ENCODE assay signal across 30 mouse cellular contexts in the genomic region with DNA sequence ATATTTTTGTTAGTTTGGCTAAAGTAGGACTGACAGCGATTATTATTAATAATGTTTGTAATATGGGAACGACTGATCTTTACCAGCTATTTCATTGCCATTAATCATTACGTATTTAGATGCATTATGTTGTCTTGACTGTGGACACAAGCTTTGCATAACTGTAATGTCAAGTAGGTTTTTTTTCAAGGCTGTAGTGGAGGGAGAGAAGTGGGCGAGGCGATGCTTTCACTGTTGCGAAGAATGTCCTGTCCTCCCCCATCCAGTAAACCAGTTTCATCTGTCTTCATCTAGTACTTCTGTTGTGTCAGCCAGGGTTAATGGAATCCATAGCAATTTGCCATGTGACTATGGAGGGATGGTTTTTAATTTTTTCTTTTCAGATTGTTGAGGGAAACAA. TPM values are rescaled to one million over a fixed set of nuclear protein-coding genes. Genes with fewer than 3 reads are reported as not detected.
DNase-seq lines count a peak whose midpoint lies in the region; ATAC-seq and TF ChIP-seq lines count a peak whose summit lies in the region.
"Had no signal": no experiment of that assay in that cellular context is flagged by ENCODE, and none has a peak within 500 bp of the region (broad histone marks: within the 10 kb centered on the region; RNA-seq: fewer than 3 reads in every experiment).

No protein-coding gene starts in this region.

- H3K9me3 ChIP-seq in kidney, postnatal 0 days (replicated peaks; ENCODE audit: low read length), result no peaks in the 10 kb centered on the region
- no peaks in the 10 kb centered on the region for H3K9me3 ChIP-seq in lung, postnatal 0 days (ENCODE audit: low read length)
- no peaks in the 10 kb centered on the region for H3K9me3 ChIP-seq in embryonic facial prominence, embryonic 13.5 days
- H3K9me3 ChIP-seq in limb, embryonic 13.5 days, result no peaks in the 10 kb centered on the region
- H3K9me3 ChIP-seq: forebrain, embryonic 10.5 days; forebrain, embryonic 13.5 days; G1E; heart, embryonic 10.5 days; heart, embryonic 13.5 days had no signal

- no peak overlapping the region for H3K4me3 ChIP-seq in kidney, postnatal 0 days (replicated peaks; ENCODE audit: low read depth, low read length)
- H3K4me3 ChIP-seq in lung, postnatal 0 days (ENCODE audit: low read depth, low read length), result no peak overlapping the region
- no peak overlapping the region for H3K4me3 ChIP-seq in embryonic facial prominence, embryonic 13.5 days
- no peak overlapping the region for H3K4me3 ChIP-seq in limb, embryonic 13.5 days
- H3K4me3 ChIP-seq: forebrain, embryonic 10.5 days; forebrain, embryonic 13.5 days; heart, adult 2 months; heart, embryonic 10.5 days; heart, embryonic 13.5 days had no signal

- WGBS in kidney, postnatal 0 days, result 59% methylated on average over 6 of the region's 6 CpGs
- 47% methylated on average over 6 of the region's 6 CpGs for WGBS in lung, postnatal 0 days
- 56% methylated on average over 6 of the region's 6 CpGs for WGBS in embryonic facial prominence, embryonic 13.5 days
- 77% methylated on average over 6 of the region's 6 CpGs for WGBS in limb, embryonic 13.5 days

- no peak overlapping the region for H3K27ac ChIP-seq in kidney, postnatal 0 days
- H3K27ac ChIP-seq in lung, postnatal 0 days (ENCODE audit: low read length), result peak overlapping the region; percentile 52
- peak overlapping the region; percentile 44; the same call in 1 of the 2 replicates for H3K27ac ChIP-seq in embryonic facial prominence, embryonic 13.5 days
- peak overlapping the region; percentile 2; the same call in 1 of the 2 replicates for H3K27ac ChIP-seq in limb, embryonic 13.5 days
- H3K27ac ChIP-seq: forebrain, embryonic 10.5 days; forebrain, embryonic 13.5 days; heart, adult 2 months; heart, embryonic 10.5 days; heart, embryonic 13.5 days; hindbrain, embryonic 14.5 days; hindbrain, postnatal 0 days had no signal

- ATAC-seq in kidney, postnatal 0 days (replicated peaks; ENCODE audit: low FRiP score, low read depth), result no peak
- no peak for ATAC-seq in lung, postnatal 0 days
- ATAC-seq in embryonic facial prominence, embryonic 13.5 days (ENCODE audit: insufficient number of reproducible peaks, insufficient read depth, low FRiP score, low TSS enrichment, low read depth), result no peak
- ATAC-seq in limb, embryonic 13.5 days (ENCODE audit: low FRiP score, low read depth), result no peak
- ATAC-seq: forebrain, embryonic 13.5 days; forebrain, embryonic 16.5 days; hindbrain, postnatal 0 days; Patski had no signal

- DNase-seq in kidney, postnatal 0 days (ENCODE audit: low spot score), result peak; percentile 62
- no peak for DNase-seq in kidney, postnatal 4 days
- peak; percentile 62 for DNase-seq in lung, postnatal 0 days (ENCODE audit: low spot score)
- DNase-seq in lung, postnatal 14 days, result no peak
- DNase-seq in layer of hippocampus, postnatal 36 days, result no peak
- DNase-seq: adrenal gland, adult 2 months; adrenal gland, postnatal 14 days; B cell, adult 2 months; cerebellum, adult 11 months; cerebellum, adult 2 months; cerebellum, adult 9-11 months; cerebellum, postnatal 36 days; embryo, embryonic 11 days; gastrocnemius, postnatal 10 days; gastrocnemius, postnatal 36 days; heart, adult 2 months; heart, postnatal 14 days; heart, postnatal 4 days had no signal

- TF ChIP-seq CTCF in kidney, postnatal 0 days (IDR thresholded peaks at IDR 0.05; ENCODE audit: low read depth), result no peak
- no peak for TF ChIP-seq CTCF in lung, postnatal 0 days (IDR thresholded peaks at IDR 0.05)

- no peaks in the 10 kb centered on the region for H3K4me1 ChIP-seq in kidney, postnatal 0 days (replicated peaks; ENCODE audit: insufficient read depth, low read length)
- H3K4me1 ChIP-seq in lung, postnatal 0 days (ENCODE audit: insufficient read depth, low read depth, low read length), result no peaks in the 10 kb centered on the region; the same call in 1 of the 2 replicates
- H3K4me1 ChIP-seq in embryonic facial prominence, embryonic 13.5 days, result peaks cover 22% of the 10 kb centered on the region
- H3K4me1 ChIP-seq in limb, embryonic 13.5 days, result peaks cover 13% of the 10 kb centered on the region

- H3K36me3 ChIP-seq in kidney, postnatal 0 days (ENCODE audit: insufficient read depth, low read length), result 0 out of 2 replicates have a peak, but pooled peaks cover 6% of the 10 kb centered on the region
- H3K36me3 ChIP-seq in lung, postnatal 0 days (ENCODE audit: insufficient read depth, low read length), result no peaks in the 10 kb centered on the region
- peaks cover 12% of the 10 kb centered on the region for H3K36me3 ChIP-seq in embryonic facial prominence, embryonic 13.5 days
- peaks cover 16% of the 10 kb centered on the region for H3K36me3 ChIP-seq in limb, embryonic 13.5 days

- no peak overlapping the region for H3K9ac ChIP-seq in kidney, postnatal 0 days (ENCODE audit: low read depth, low read length)
- H3K9ac ChIP-seq in lung, postnatal 0 days (replicated peaks; ENCODE audit: low read depth), result no peak overlapping the region
- no peak overlapping the region for H3K9ac ChIP-seq in embryonic facial prominence, embryonic 13.5 days
- H3K9ac ChIP-seq in limb, embryonic 13.5 days, result no peak overlapping the region
- H3K9ac ChIP-seq: forebrain, embryonic 13.5 days; heart, embryonic 13.5 days; hindbrain, embryonic 14.5 days had no signal

- no peak overlapping the region for H3K4me2 ChIP-seq in kidney, postnatal 0 days (ENCODE audit: low read length)
- H3K4me2 ChIP-seq in lung, postnatal 0 days (replicated peaks; ENCODE audit: low read depth, low read length), result no peak overlapping the region
- no peak overlapping the region for H3K4me2 ChIP-seq in embryonic facial prominence, embryonic 13.5 days
- no peak overlapping the region for H3K4me2 ChIP-seq in limb, embryonic 13.5 days (replicated peaks)
- H3K4me2 ChIP-seq: forebrain, embryonic 13.5 days; heart, embryonic 13.5 days; hindbrain, embryonic 14.5 days had no signal

- no peaks in the 10 kb centered on the region for H3K27me3 ChIP-seq in kidney, postnatal 0 days (ENCODE audit: insufficient read depth, low read length)
- H3K27me3 ChIP-seq in lung, postnatal 0 days (replicated peaks; ENCODE audit: insufficient read depth, low read length), result no peaks in the 10 kb centered on the region
- H3K27me3 ChIP-seq in embryonic facial prominence, embryonic 13.5 days, result no peaks in the 10 kb centered on the region
- no peaks in the 10 kb centered on the region for H3K27me3 ChIP-seq in limb, embryonic 13.5 days
- H3K27me3 ChIP-seq: CH12.LX; forebrain, embryonic 13.5 days; heart, embryonic 13.5 days; Patski had no signal

- TF ChIP-seq EP300 in lung, postnatal 0 days (IDR thresholded peaks at IDR 0.05), result peak; percentile 59

RNA-seq across cellular contexts. Expression of a gene that starts 20.1 kb away (rescaled TPM):
- polyA plus RNA-seq in kidney, postnatal 0 days (2015; fragmentation: Nextera tagmentation; extraction: Ambion mirVana), result 215 and 237 TPM in 2 replicates
- polyA plus RNA-seq in lung, postnatal 0 days (2015; fragmentation: Nextera tagmentation; extraction: Ambion mirVana), result 190 and 211 TPM in 2 replicates
- 336 and 343 TPM in 2 replicates for polyA plus RNA-seq in embryonic facial prominence, embryonic 13.5 days (2015; fragmentation: Nextera tagmentation; extraction: Ambion mirVana)
- 353 and 355 TPM in 2 replicates for polyA plus RNA-seq in limb, embryonic 13.5 days (2015; fragmentation: Nextera tagmentation; extraction: Ambion mirVana)
- 100 to 1,000 TPM; 290 to 315 TPM for total RNA-seq in layer of hippocampus, postnatal 36 days (2021)

Comparison
In these comparisons a context has a peak if more than half of its experiments do, and no peak if none do; other contexts are left out.
1. DNase-seq: peak in kidney, postnatal 0 days (single experiment) and lung, postnatal 0 days (single experiment); none in kidney, postnatal 4 days (0 of 2), lung, postnatal 14 days (single experiment) and layer of hippocampus, postnatal 36 days (0 of 2).